Mouse (Mus musculus): ENCODE measurements at regions not wholly inside any gene's neighbourhood (a gene's known extent, or its start where the extent isn't known, plus 50 kb on each side); places are given as distances from the start of the nearest gene placed in this dataset.

GRCm38 (mm10) chr7:74726324-74726991, 171.9 kb upstream of the Slco3a1 start:
- Histone ChIP-seq H3K27ac (no peak overlapping the region), H3K9me3 (no peaks in the 10 kb centered on the region), H3K4me1 (no peaks in the 10 kb centered on the region), H3K27me3 (no peaks in the 10 kb centered on the region), H3K4me2 (no peak overlapping the region), H3K36me3 (no peaks in the 10 kb centered on the region), H3K9ac (no peak overlapping the region), H3K4me3 (no peak overlapping the region)
- ATAC-seq (ENCODE audit: insufficient number of reproducible peaks, insufficient read depth, low FRiP score, low TSS enrichment, low read depth): no peak
- 74% methylated on average over 8 of the region's 8 CpGs for WGBS

GRCm38 (mm10) chr7:74719321-74719720, 164.7 kb upstream of the Slco3a1 start:
- no peak overlapping the region for H3K4me3 ChIP-seq
- WGBS: 92% methylated on average over 14 of the region's 14 CpGs
- no peaks in the 10 kb centered on the region for H3K36me3 ChIP-seq
- no peak overlapping the region for H3K4me2 ChIP-seq
- no peaks in the 10 kb centered on the region for H3K9me3 ChIP-seq
- no peak overlapping the region for H3K9ac ChIP-seq
- 0 out of 2 replicates have a peak, but pooled peaks have one; percentile 32 for ATAC-seq (ENCODE audit: insufficient number of reproducible peaks, insufficient read depth, low FRiP score, low TSS enrichment, low read depth)
- H3K27me3 ChIP-seq: no peaks in the 10 kb centered on the region
- no peaks in the 10 kb centered on the region for H3K4me1 ChIP-seq
- no peak overlapping the region for H3K27ac ChIP-seq

GRCm38 (mm10) chr7:74709993-74710581, 155.5 kb upstream of the Slco3a1 start:
- Histone ChIP-seq H3K4me3 (no peak overlapping the region), H3K27ac (no peak overlapping the region), H3K4me1 (peaks cover 7% of the 10 kb centered on the region), H3K4me2 (no peak overlapping the region), H3K9ac (no peak overlapping the region), H3K27me3 (no peaks in the 10 kb centered on the region), H3K9me3 (no peaks in the 10 kb centered on the region), H3K36me3 (no peaks in the 10 kb centered on the region)
- ATAC-seq (ENCODE audit: insufficient number of reproducible peaks, insufficient read depth, low FRiP score, low TSS enrichment, low read depth): no peak
- 56% methylated on average over 7 of the region's 7 CpGs for WGBS

GRCm38 (mm10) chr7:74709006-74709405, 154.4 kb upstream of the Slco3a1 start:
- ATAC-seq (ENCODE audit: insufficient number of reproducible peaks, insufficient read depth, low FRiP score, low TSS enrichment, low read depth): no peak
- H3K9me3 ChIP-seq: no peaks in the 10 kb centered on the region
- no peak overlapping the region for H3K4me3 ChIP-seq
- no peaks in the 10 kb centered on the region for H3K27me3 ChIP-seq
- H3K4me2 ChIP-seq: no peak overlapping the region
- H3K4me1 ChIP-seq: peaks cover 7% of the 10 kb centered on the region
- WGBS: 25% methylated on average over 5 of the region's 5 CpGs
- no peaks in the 10 kb centered on the region for H3K36me3 ChIP-seq
- no peak overlapping the region for H3K27ac ChIP-seq
- no peak overlapping the region for H3K9ac ChIP-seq

GRCm38 (mm10) chr7:74703533-74703932, 149.0 kb upstream of the Slco3a1 start:
- Histone ChIP-seq H3K27me3 (no peaks in the 10 kb centered on the region), H3K4me1 (peaks cover under 1% of the 10 kb centered on the region; the same call in 1 of the 2 replicates), H3K9me3 (no peaks in the 10 kb centered on the region), H3K27ac (no peak overlapping the region), H3K9ac (no peak overlapping the region), H3K4me2 (no peak overlapping the region), H3K4me3 (no peak overlapping the region), H3K36me3 (no peaks in the 10 kb centered on the region)
- no peak for ATAC-seq (ENCODE audit: insufficient number of reproducible peaks, insufficient read depth, low FRiP score, low TSS enrichment, low read depth)
- 75% methylated on average over 4 of the region's 4 CpGs for WGBS

GRCm38 (mm10) chr7:74697794-74698354, 143.3 kb upstream of the Slco3a1 start:
- Histone ChIP-seq H3K4me2 (no peak overlapping the region), H3K36me3 (no peaks in the 10 kb centered on the region), H3K27ac (no peak overlapping the region), H3K27me3 (no peaks in the 10 kb centered on the region), H3K4me1 (no peaks in the 10 kb centered on the region), H3K4me3 (no peak overlapping the region), H3K9me3 (no peaks in the 10 kb centered on the region), H3K9ac (no peak overlapping the region)
- no peak for ATAC-seq (ENCODE audit: insufficient number of reproducible peaks, insufficient read depth, low FRiP score, low TSS enrichment, low read depth)
- 77% methylated on average over 3 of the region's 3 CpGs for WGBS

- Histone ChIP-seq H3K9ac (no peak overlapping the region), H3K4me3 (no peak overlapping the region), H3K9me3 (no peaks in the 10 kb centered on the region), H3K36me3 (no peaks in the 10 kb centered on the region), H3K4me2 (no peak overlapping the region), H3K27ac (no peak overlapping the region), H3K27me3 (no peaks in the 10 kb centered on the region), H3K4me1 (no peaks in the 10 kb centered on the region)
- no peak for ATAC-seq (ENCODE audit: insufficient number of reproducible peaks, insufficient read depth, low FRiP score, low TSS enrichment, low read depth)
- 90% methylated on average over 4 of the region's 4 CpGs for WGBS
Observed at GRCm38 (mm10) chr7:74696286-74696685, 141.7 kb upstream of the Slco3a1 start.

GRCm38 (mm10) chr7:74693049-74693448, 138.5 kb upstream of the Slco3a1 start:
- 71% methylated on average over 3 of the region's 3 CpGs for WGBS
- H3K4me3 ChIP-seq: no peak overlapping the region
- ATAC-seq (ENCODE audit: insufficient number of reproducible peaks, insufficient read depth, low FRiP score, low TSS enrichment, low read depth): no peak

GRCm38 (mm10) chr7:74690706-74691105, 136.1 kb upstream of the Slco3a1 start:
- no peak for ATAC-seq (ENCODE audit: insufficient number of reproducible peaks, insufficient read depth, low FRiP score, low TSS enrichment, low read depth)
- Histone ChIP-seq H3K27me3 (no peaks in the 10 kb centered on the region), H3K9ac (no peak overlapping the region), H3K4me2 (no peak overlapping the region), H3K27ac (no peak overlapping the region), H3K36me3 (no peaks in the 10 kb centered on the region), H3K9me3 (no peaks in the 10 kb centered on the region), H3K4me1 (0 out of 2 replicates have a peak, but pooled peaks cover 3% of the 10 kb centered on the region), H3K4me3 (no peak overlapping the region)

More at GRCm38 (mm10) chr7:74693049-74693448, 138.5 kb upstream of the Slco3a1 start:
- Histone ChIP-seq H3K27me3 (no peaks in the 10 kb centered on the region), H3K9ac (no peak overlapping the region), H3K36me3 (no peaks in the 10 kb centered on the region), H3K4me1 (0 out of 2 replicates have a peak, but pooled peaks cover 3% of the 10 kb centered on the region), H3K27ac (no peak overlapping the region), H3K9me3 (no peaks in the 10 kb centered on the region), H3K4me2 (no peak overlapping the region)

GRCm38 (mm10) chr7:74688116-74688702, 133.6 kb upstream of the Slco3a1 start:
- no peak; the same call in 1 of the 2 replicates for ATAC-seq (ENCODE audit: insufficient number of reproducible peaks, insufficient read depth, low FRiP score, low TSS enrichment, low read depth)
- Histone ChIP-seq H3K4me1 (0 out of 2 replicates have a peak, but pooled peaks cover 3% of the 10 kb centered on the region), H3K9ac (no peak overlapping the region), H3K4me2 (no peak overlapping the region), H3K27ac (no peak overlapping the region), H3K36me3 (no peaks in the 10 kb centered on the region), H3K9me3 (no peaks in the 10 kb centered on the region), H3K4me3 (no peak overlapping the region), H3K27me3 (no peaks in the 10 kb centered on the region)
- 64% methylated on average over 7 of the region's 7 CpGs for WGBS

- 0 out of 2 replicates have a peak, but pooled peaks cover 3% of the 10 kb centered on the region for H3K4me1 ChIP-seq
- no peak overlapping the region for H3K9ac ChIP-seq
- ATAC-seq (ENCODE audit: insufficient number of reproducible peaks, insufficient read depth, low FRiP score, low TSS enrichment, low read depth): no peak
Observed at GRCm38 (mm10) chr7:74687303-74688115, 132.9 kb upstream of the Slco3a1 start.

More at GRCm38 (mm10) chr7:74687303-74688115, 132.9 kb upstream of the Slco3a1 start:
- no peaks in the 10 kb centered on the region for H3K36me3 ChIP-seq
- H3K27ac ChIP-seq: no peak overlapping the region
- H3K4me2 ChIP-seq: no peak overlapping the region
- 49% methylated on average over 13 of the region's 13 CpGs for WGBS
- no peaks in the 10 kb centered on the region for H3K27me3 ChIP-seq
- H3K9me3 ChIP-seq: no peaks in the 10 kb centered on the region
- H3K4me3 ChIP-seq: no peak overlapping the region
